Mouse (Mus musculus): ENCODE results near the gene Olfr286. TPM values are rescaled to one million over a fixed set of nuclear protein-coding genes. Genes with fewer than 3 reads are reported as not detected.

Olfr286 gene
- polyA plus RNA-seq, 1 experiment from 2014 or later, result 0.02 TPM

DNA sequence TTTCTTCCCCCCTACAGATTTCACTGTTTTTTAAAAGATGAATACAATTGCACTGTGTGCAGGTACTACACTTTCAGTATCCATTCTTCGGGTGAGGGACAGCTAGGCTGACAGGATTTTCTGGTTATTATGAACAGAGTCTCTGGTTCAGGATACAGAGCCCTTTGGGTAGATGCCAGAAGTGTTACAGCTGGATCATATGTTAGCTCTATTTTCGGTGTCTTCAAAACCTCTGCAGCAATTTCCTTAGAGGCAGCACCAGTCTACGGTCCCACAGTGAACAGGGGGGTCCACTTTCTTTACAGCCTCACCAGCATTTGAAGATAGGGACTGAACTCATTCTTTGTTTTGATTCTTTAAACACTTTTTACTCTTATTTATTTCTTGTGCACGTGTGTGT is 49.8 kb downstream of the Olfr286 start:
- DNase-seq (ENCODE audit: low spot score), result no peak
- Histone ChIP-seq H3K4me3 (no peak overlapping the region), H3K27me3 (ENCODE audit: low read depth, poor library complexity, severe bottlenecking) (peaks cover 10% of the 10 kb centered on the region), H3K9me3 (replicated peaks) (no peaks in the 10 kb centered on the region), H3K4me1 (peaks cover 10% of the 10 kb centered on the region), H3K36me3 (no peaks in the 10 kb centered on the region), H3K27ac (replicated peaks) (no peak overlapping the region)
- 81% methylated on average over 4 of the region's 4 CpGs for WGBS

DNA sequence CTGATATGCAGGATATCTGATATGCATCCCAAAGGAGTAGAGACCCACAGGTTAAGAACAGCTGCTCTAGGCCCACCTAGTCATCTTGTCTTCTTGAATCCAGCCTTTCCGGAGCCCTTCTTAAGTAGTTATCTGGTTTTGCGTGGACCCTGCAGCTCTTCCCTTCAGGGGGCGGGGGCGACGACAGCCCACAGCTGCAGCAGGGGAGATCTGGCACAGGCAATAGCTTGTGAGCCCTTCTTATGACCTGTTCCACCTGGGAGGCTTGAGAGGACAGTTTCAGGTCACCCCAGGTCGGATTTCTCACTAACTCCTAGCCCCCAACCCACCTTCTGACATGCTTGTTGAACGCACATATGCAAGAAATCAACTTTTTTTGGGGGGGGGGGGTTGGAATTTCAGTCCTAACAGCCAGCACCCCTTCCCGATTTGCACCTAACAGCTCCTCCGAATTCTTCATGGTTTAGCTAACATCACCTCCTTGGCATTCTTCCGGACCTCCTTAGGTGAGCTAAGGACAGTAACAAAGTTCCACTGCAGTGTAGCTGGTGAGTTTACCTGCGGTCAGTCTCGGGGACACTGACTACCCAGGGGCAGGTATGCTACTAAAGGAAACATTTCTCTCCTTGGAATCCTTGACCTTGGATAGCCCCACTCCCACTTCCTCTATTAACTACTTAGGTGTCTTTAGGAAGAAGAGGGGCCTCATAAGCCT is 52.2 kb downstream of the Olfr286 start:
- Histone ChIP-seq H3K36me3 (no peaks in the 10 kb centered on the region), H3K4me1 (peaks cover 10% of the 10 kb centered on the region), H3K4me3 (no peak overlapping the region), H3K27me3 (ENCODE audit: low read depth, poor library complexity, severe bottlenecking) (peaks cover 18% of the 10 kb centered on the region), H3K27ac (replicated peaks) (no peak overlapping the region), H3K9me3 (replicated peaks) (no peaks in the 10 kb centered on the region)
- DNase-seq (ENCODE audit: low spot score), result no peak
- 72% methylated on average over 12 of the region's 12 CpGs for WGBS

DNA sequence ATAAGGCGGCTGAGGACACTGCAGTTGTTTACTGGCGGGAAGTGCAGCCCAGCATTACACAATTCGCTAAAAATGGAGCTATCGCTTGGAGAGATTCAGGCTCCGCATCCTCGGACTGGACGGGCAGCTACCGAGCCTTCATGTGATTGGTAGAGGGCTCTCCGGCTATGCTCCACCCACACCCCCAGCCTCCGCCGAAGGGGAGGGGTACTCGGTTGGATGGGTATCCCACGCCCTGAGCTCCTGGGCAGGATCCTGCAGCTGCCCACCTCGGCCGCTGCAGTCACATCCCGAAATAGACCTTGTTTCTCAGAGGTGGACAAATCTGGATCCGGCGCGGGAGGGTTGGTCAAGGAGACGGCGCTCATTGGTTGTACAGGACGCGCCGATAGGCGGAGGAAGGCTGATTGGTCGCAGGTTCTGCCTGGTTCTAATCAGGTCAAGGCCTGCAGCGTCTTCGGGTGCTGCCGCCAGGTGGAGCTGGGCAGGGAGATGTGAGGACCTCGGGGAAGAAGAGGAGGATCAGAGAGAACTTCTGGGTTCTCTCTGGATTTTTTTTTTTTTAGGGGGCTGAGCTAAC is 53.0 kb downstream of the Olfr286 start:
- no peaks in the 10 kb centered on the region for H3K36me3 ChIP-seq
- peak; percentile 93 for DNase-seq (ENCODE audit: low spot score)
- peak overlapping the region; percentile 83 for H3K27ac ChIP-seq (replicated peaks)
- H3K9me3 ChIP-seq (replicated peaks), result no peaks in the 10 kb centered on the region
- H3K27me3 ChIP-seq (ENCODE audit: low read depth, poor library complexity, severe bottlenecking), result peaks cover 18% of the 10 kb centered on the region
- H3K4me1 ChIP-seq, result peaks cover 10% of the 10 kb centered on the region
- 0% methylated on average over 30 of the region's 30 CpGs for WGBS
- peak overlapping the region; percentile 65 for H3K4me3 ChIP-seq

DNA sequence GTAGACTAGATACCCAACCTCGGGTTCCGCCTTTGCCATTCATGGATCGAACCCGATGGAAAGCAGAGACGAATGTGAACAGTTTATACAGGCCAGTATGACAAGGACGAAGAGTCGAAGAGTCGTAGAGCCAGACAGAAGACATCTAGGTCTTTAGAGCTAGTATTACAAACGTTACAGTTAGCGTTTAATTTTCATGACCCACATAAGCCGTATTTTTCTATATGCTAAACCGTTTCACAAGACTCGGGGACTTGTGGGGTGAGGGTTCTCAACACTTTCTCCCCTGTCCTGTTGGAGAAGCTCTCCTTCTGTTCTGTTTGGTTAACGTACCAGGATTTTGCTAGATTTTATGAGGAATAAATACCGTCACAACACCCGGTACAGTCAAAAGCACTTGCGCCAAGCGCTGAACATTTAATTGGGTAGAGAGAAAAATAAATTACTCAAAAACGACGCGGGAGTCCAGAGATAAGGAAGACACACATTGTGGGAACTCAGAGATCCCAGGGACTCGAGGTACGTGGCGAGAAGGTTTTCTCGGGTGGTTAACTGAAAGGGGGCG is 53.6 kb downstream of the Olfr286 start:
- DNase-seq (ENCODE audit: low spot score), result no peak
- 5% methylated on average over 26 of the region's 26 CpGs for WGBS
- Histone ChIP-seq H3K4me1 (peaks cover 10% of the 10 kb centered on the region), H3K9me3 (replicated peaks) (no peaks in the 10 kb centered on the region), H3K27me3 (ENCODE audit: low read depth, poor library complexity, severe bottlenecking) (peaks cover 18% of the 10 kb centered on the region), H3K27ac (replicated peaks) (peak overlapping the region; percentile 83), H3K4me3 (peak overlapping the region; percentile 65), H3K36me3 (no peaks in the 10 kb centered on the region)

DNA sequence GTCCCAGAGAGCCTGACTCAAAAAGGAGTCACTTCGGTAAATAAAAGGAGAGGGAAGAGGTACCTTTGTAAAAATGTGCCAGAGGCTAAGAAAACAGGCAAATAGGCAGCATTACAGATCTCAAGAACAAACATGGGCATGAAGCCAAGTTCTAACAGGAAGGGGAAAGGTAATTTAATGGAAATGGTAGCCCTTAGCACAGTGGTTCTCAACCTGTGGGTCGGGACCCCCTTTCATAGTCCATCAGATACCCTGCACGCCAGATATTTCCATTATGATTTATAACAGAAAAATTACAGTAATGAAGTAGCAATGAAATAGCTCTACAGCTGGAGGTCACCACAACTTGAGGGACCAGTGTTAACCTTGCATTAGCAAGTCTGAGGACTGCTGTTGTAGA is 56.9 kb downstream of the Olfr286 start:
- no peak overlapping the region for H3K27ac ChIP-seq (replicated peaks)
- peaks cover 10% of the 10 kb centered on the region for H3K4me1 ChIP-seq
- peaks cover 41% of the 10 kb centered on the region for H3K27me3 ChIP-seq (ENCODE audit: low read depth, poor library complexity, severe bottlenecking)
- 76% methylated on average over 3 of the region's 3 CpGs for WGBS
- H3K36me3 ChIP-seq, result no peaks in the 10 kb centered on the region
- H3K9me3 ChIP-seq (replicated peaks), result no peaks in the 10 kb centered on the region
- DNase-seq (ENCODE audit: low spot score), result no peak
- no peak overlapping the region for H3K4me3 ChIP-seq

Other genes with a start within 250 kb of the Olfr286 start
- gene Col2a1, start 229.8 kb downstream of the Olfr286 start, polyA plus RNA-seq (2016; fragmentation: Nextera tagmentation; extraction: Ambion mirVana), result 142 and 151 TPM in 2 replicates
- 36.3 and 43.1 TPM in 2 replicates for gene Pfkm, start 141.9 kb downstream of the Olfr286 start, polyA plus RNA-seq (2016; fragmentation: Nextera tagmentation; extraction: Ambion mirVana)
- 46.2 and 47.3 TPM in 2 replicates for gene Senp1, start 140.7 kb downstream of the Olfr286 start, polyA plus RNA-seq (2016; fragmentation: Nextera tagmentation; extraction: Ambion mirVana)
- gene Asb8, start 68.8 kb downstream of the Olfr286 start, polyA plus RNA-seq (2016; fragmentation: Nextera tagmentation; extraction: Ambion mirVana), result 41.7 and 47.2 TPM in 2 replicates
- gene Ccdc184, start 67.3 kb downstream of the Olfr286 start, polyA plus RNA-seq (2016; fragmentation: Nextera tagmentation; extraction: Ambion mirVana), result 7.3 and 11.2 TPM in 2 replicates
- not detected in 2 replicates for gene Olfr288, start 38.9 kb downstream of the Olfr286 start, polyA plus RNA-seq (2016; fragmentation: Nextera tagmentation; extraction: Ambion mirVana)
- not detected in 2 replicates for gene Gm44579, start 13.5 kb downstream of the Olfr286 start, polyA plus RNA-seq (2016; fragmentation: Nextera tagmentation; extraction: Ambion mirVana)
- gene Olfr287, start 13.4 kb downstream of the Olfr286 start, polyA plus RNA-seq (2016; fragmentation: Nextera tagmentation; extraction: Ambion mirVana), result not detected in 2 replicates
- gene H1fnt, start 22.8 kb upstream of the Olfr286 start, polyA plus RNA-seq (2016; fragmentation: Nextera tagmentation; extraction: Ambion mirVana), result not detected in 2 replicates
- 1.2 and 1.7 TPM in 2 replicates for gene Zfp641, start 61.7 kb upstream of the Olfr286 start, polyA plus RNA-seq (2016; fragmentation: Nextera tagmentation; extraction: Ambion mirVana)
- gene Olfr285, start 82.9 kb upstream of the Olfr286 start, polyA plus RNA-seq (2016; fragmentation: Nextera tagmentation; extraction: Ambion mirVana), result not detected in 2 replicates
- gene Olfr284, start 106.5 kb upstream of the Olfr286 start, polyA plus RNA-seq (2016; fragmentation: Nextera tagmentation; extraction: Ambion mirVana), result not detected in 2 replicates
- gene Olfr283, start 146.5 kb upstream of the Olfr286 start, polyA plus RNA-seq (2016; fragmentation: Nextera tagmentation; extraction: Ambion mirVana), result not detected in 2 replicates
- gene Olfr282, start 196.8 kb upstream of the Olfr286 start, polyA plus RNA-seq (2016; fragmentation: Nextera tagmentation; extraction: Ambion mirVana), result not detected in 2 replicates
- gene Olfr281, start 218.1 kb upstream of the Olfr286 start, polyA plus RNA-seq (2016; fragmentation: Nextera tagmentation; extraction: Ambion mirVana), result not detected in 2 replicates
- not detected in 2 replicates for gene OR5BS1P, start 235.4 kb upstream of the Olfr286 start, polyA plus RNA-seq (2016; fragmentation: Nextera tagmentation; extraction: Ambion mirVana)
- 0.47 TPM in 1 of 2 replicates, not detected in the other for gene Lalba, start 248.3 kb upstream of the Olfr286 start, polyA plus RNA-seq (2016; fragmentation: Nextera tagmentation; extraction: Ambion mirVana)